Mouse (Mus musculus): ENCODE results near the gene Obsl1.

GRCm38 (mm10) chr1:75544351-75544750 is 38.1 kb upstream of the Obsl1 start:
- TF ChIP-seq POLR2A (IDR thresholded peaks at IDR 0.05; ENCODE audit: low read depth, low read length), result no peak
- TF ChIP-seq TBP (conservative IDR thresholded peaks at IDR 0.05; ENCODE audit: low read depth, low read length), result no peak
- TF ChIP-seq CTCF (conservative IDR thresholded peaks at IDR 0.05 in 1 of 2, IDR thresholded peaks at IDR 0.05 in 1 of 2; ENCODE audit: low read depth in 2 of 2, low read length in 2 of 2), result no peak
- no peak for TF ChIP-seq USF1 (IDR thresholded peaks at IDR 0.05; ENCODE audit: low read depth, low read length)
- TF ChIP-seq CHD1 (IDR thresholded peaks at IDR 0.05; ENCODE audit: low read depth, low read length), result no peak
- TF ChIP-seq EP300 (IDR thresholded peaks at IDR 0.05; ENCODE audit: low read length), result no peak
- no peak for TF ChIP-seq BHLHE40 (IDR thresholded peaks at IDR 0.05; ENCODE audit: low read depth, low read length)
- no peak for TF ChIP-seq MAX (IDR thresholded peaks at IDR 0.05; ENCODE audit: low read length)
- no peak for TF ChIP-seq JUN (IDR thresholded peaks at IDR 0.05; ENCODE audit: insufficient read depth, low read depth, low read length)
- no peak for TF ChIP-seq ZNF384 (IDR thresholded peaks at IDR 0.05; ENCODE audit: low read depth, low read length)
- TF ChIP-seq MXI1 (IDR thresholded peaks at IDR 0.05; ENCODE audit: low read depth, low read length), result no peak
- TF ChIP-seq ZC3H11A (IDR thresholded peaks at IDR 0.05; ENCODE audit: low read depth, low read length), result no peak
